Mouse (Mus musculus) lung, adult 2 months (tissue): ENCODE data around the gene Creg2.
A peak's percentile ranks its signal among the peaks of the same experiment; 100 is the strongest.

Experiments used
- CTCF ChIP-seq: fragments of 200-500 bp; IDR thresholded peaks from 2 replicates; pipeline ENCODE4 v1.5.1; 2011; ENCODE audit warnings: mild to moderate bottlenecking, low read length, control low read depth; ENCODE audit not compliant: insufficient read depth
- POLR2A ChIP-seq: fragments of 200-500 bp; IDR thresholded peaks from 2 replicates; pipeline ENCODE4 v1.6.1; 2011; ENCODE audit warnings: low read depth, mild to moderate bottlenecking, control low read depth, low read length, borderline replicate concordance; ENCODE audit errors: extremely low read depth

GRCm38 (mm10) chr1:39577253-39577705, 74.0 kb downstream of the Creg2 start, which contains the start of gene Rnf149:
- TF ChIP-seq CTCF (no peak), POLR2A (peak; percentile 59; the same call in 1 of the 2 replicates)
